Mouse (Mus musculus): Measurements from ENCODE around the gene Prpf4b.
"Not testable (repeated sequence)": the region's sequence is repeated elsewhere in the genome, so short reads cannot be mapped to it uniquely, and the experiment has no call there.

The Prpf4b gene

GRCm38 (mm10) chr13:34875166-34875710, at the start of gene Prpf4b:
Prpf4b (plus strand) TSS chr13:34875302.
- peak; percentile 92 for DNase-seq (ENCODE audit: low spot score)

GRCm38 (mm10) chr13:34826760-34827690, 48.1 kb upstream of the Prpf4b start:
- no peak for DNase-seq (ENCODE audit: low spot score)

GRCm38 (mm10) chr13:34827988-34828882, 46.9 kb upstream of the Prpf4b start:
- no peak for DNase-seq (ENCODE audit: low spot score)

GRCm38 (mm10) chr13:34842851-34843250, 32.3 kb upstream of the Prpf4b start:
- no peak for DNase-seq (ENCODE audit: low spot score)

- no peak for DNase-seq (ENCODE audit: low spot score)
Measured at GRCm38 (mm10) chr13:34850759-34851158, 24.3 kb upstream of the Prpf4b start.

GRCm38 (mm10) chr13:34851191-34851784, 23.8 kb upstream of the Prpf4b start:
- no peak for DNase-seq (ENCODE audit: low spot score)

GRCm38 (mm10) chr13:34857526-34857925, 17.6 kb upstream of the Prpf4b start:
- DNase-seq (ENCODE audit: low spot score): peak; percentile 43

GRCm38 (mm10) chr13:34859406-34859805, 15.7 kb upstream of the Prpf4b start:
- DNase-seq (ENCODE audit: low spot score): no peak

GRCm38 (mm10) chr13:34861166-34861565, 13.9 kb upstream of the Prpf4b start:
- DNase-seq (ENCODE audit: low spot score): not testable (repeated sequence)

GRCm38 (mm10) chr13:34864420-34865169, 10.5 kb upstream of the Prpf4b start:
- peak; percentile 86 for DNase-seq (ENCODE audit: low spot score)

- DNase-seq (ENCODE audit: low spot score): peak; percentile 96
Measured at GRCm38 (mm10) chr13:34873801-34874681, 1.1 kb upstream of the Prpf4b start.

- DNase-seq (ENCODE audit: low spot score): not testable (repeated sequence)
Measured at GRCm38 (mm10) chr13:34874736-34875135, 366 bp upstream of the Prpf4b start.

- DNase-seq (ENCODE audit: low spot score): peak; percentile 66
Measured at GRCm38 (mm10) chr13:34875741-34876445, 791 bp downstream of the Prpf4b start.

- DNase-seq (ENCODE audit: low spot score): no peak
Measured at GRCm38 (mm10) chr13:34876481-34876880, 1.4 kb downstream of the Prpf4b start.

GRCm38 (mm10) chr13:34892871-34893270, 17.8 kb downstream of the Prpf4b start:
- DNase-seq (ENCODE audit: low spot score): no peak

GRCm38 (mm10) chr13:34914614-34915013, 39.5 kb downstream of the Prpf4b start:
- no peak for DNase-seq (ENCODE audit: low spot score)

GRCm38 (mm10) chr13:34916520-34917167, 41.5 kb downstream of the Prpf4b start:
- no peak for DNase-seq (ENCODE audit: low spot score)

- no peak for DNase-seq (ENCODE audit: low spot score)
Measured at GRCm38 (mm10) chr13:34924210-34924609, 49.1 kb downstream of the Prpf4b start, which contains the start of the genes Fam217a and 4933417A18Rik. Fam217a (minus strand) TSS chr13:34924310. 4933417A18Rik (plus strand) TSS chr13:34924409.
